Mouse (Mus musculus) hindbrain, embryonic 10.5 days (tissue): ENCODE measurements around the gene Inpp4b. TPM values are rescaled to one million over a fixed set of nuclear protein-coding genes. Genes with fewer than 3 reads are reported as not detected.

Source experiments
- DNase-seq: peaks from one replicate; pipeline ENCODE4 v3.0.0-alpha.2; 2017; ENCODE audit warnings: low spot score
- H3K27ac ChIP-seq: fragments of 300-500 bp; sonication (generic); 2 replicates; pipeline ENCODE4 v1.5.1; 2016; ENCODE audit warnings: mild to moderate bottlenecking, moderate library complexity
- H3K27me3 ChIP-seq: fragments of 300-500 bp; sonication (generic); 2 replicates; pipeline ENCODE4 v1.6.1; 2016; ENCODE audit warnings: mild to moderate bottlenecking; ENCODE audit not compliant: poor library complexity, insufficient read depth, severe bottlenecking
- H3K36me3 ChIP-seq: fragments of 300-500 bp; sonication (generic); 2 replicates; pipeline ENCODE4 v1.6.1; 2016; ENCODE audit warnings: mild to moderate bottlenecking, moderate library complexity
- H3K4me1 ChIP-seq: fragments of 300-500 bp; sonication (generic); replicated peaks from 2 replicates; pipeline ENCODE4 v1.6.1; 2016; ENCODE audit warnings: mild to moderate bottlenecking
- H3K4me3 ChIP-seq: fragments of 300-500 bp; sonication (generic); 2 replicates; pipeline ENCODE4 v1.5.1; 2016; ENCODE audit warnings: mild to moderate bottlenecking, moderate library complexity
- H3K9me3 ChIP-seq: fragments of 300-500 bp; sonication (generic); 2 replicates; pipeline ENCODE4 v1.6.1; 2016; ENCODE audit warnings: mild to moderate bottlenecking, moderate library complexity
- WGBS: fragments of 180-500 bp; shearing (Covaris S2); methylation state at CpG from one replicate; pipeline ENCODE4 v1.1.7; 2016; 5-methylcytosine and 5-hydroxymethylcytosine counted together
- polyA plus RNA-seq: library from polyadenylated mRNA; unstranded; fragments of >200 nt; fragmentation: Nextera tagmentation; extraction: Ambion mirVana; gene quantifications from 2 replicates; pipeline ENCODE4 v1.2.1, GENCODE M21; 2016

Gene Inpp4b
- polyA plus RNA-seq, 1 experiment from 2014 or later: 3.0 TPM

DNA sequence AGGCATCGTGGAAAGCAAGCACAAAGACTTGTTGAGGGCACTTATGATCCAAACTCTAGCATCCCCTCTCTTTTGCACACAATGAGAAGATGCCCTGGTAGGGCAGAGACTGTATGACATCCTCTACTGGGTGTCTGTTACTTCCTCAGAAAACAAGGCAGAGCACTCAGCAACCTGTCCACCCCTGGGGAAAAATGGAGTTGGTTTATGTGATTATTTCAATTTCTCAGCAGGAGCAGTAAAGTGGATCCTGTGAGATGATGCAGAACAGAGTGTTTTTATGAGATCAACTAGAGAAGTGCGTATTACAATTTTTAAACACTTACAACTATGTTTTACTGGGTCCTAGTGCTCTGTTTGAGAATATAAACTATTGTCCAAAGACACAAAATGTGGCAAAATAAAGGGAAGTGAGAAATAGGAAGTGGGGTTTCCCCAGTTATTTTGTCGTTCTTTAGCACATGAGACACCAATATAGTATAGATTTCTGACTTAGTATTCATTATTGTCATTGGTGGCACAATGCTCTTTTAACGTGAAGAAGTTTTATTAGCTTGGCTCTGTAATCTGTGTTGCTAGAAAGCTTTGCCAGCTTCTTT lies 32.6 kb downstream of the Inpp4b start:
- H3K27ac ChIP-seq: no peak overlapping the region
- WGBS: 85% methylated on average over 4 of the region's 4 CpGs

DNA sequence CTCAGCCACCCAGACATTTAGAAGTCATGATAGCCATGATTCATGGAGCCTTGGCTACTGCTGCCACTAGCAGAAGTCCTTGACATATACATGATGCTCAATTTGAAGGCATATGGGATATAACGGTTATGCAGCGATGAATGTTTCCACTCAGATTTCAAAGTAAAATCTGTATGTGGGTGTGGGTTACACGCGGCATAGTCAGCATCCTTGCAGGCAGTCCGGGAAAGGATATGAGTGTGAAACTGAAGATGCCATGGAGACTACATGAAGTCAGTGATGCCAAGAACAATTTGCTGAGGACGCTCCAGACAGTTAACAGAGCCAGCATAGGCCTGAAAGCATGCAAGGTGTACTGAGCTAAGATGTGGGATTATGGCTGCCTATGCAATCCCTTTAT lies 46.6 kb downstream of the Inpp4b start:
- 92% methylated on average over 6 of the region's 6 CpGs for WGBS
- Histone ChIP-seq H3K36me3 (no peaks in the 10 kb centered on the region), H3K4me1 (no peaks in the 10 kb centered on the region), H3K27me3 (no peaks in the 10 kb centered on the region), H3K9me3 (no peaks in the 10 kb centered on the region), H3K4me3 (no peak overlapping the region), H3K27ac (no peak overlapping the region)
- no peak for DNase-seq

More for the DNA sequence above, 32.6 kb downstream of the Inpp4b start:
- Histone ChIP-seq H3K27me3 (no peaks in the 10 kb centered on the region), H3K4me3 (no peak overlapping the region), H3K9me3 (no peaks in the 10 kb centered on the region), H3K4me1 (0 out of 2 replicates have a peak, but pooled peaks cover 4% of the 10 kb centered on the region), H3K36me3 (no peaks in the 10 kb centered on the region)
- DNase-seq: no peak

DNA sequence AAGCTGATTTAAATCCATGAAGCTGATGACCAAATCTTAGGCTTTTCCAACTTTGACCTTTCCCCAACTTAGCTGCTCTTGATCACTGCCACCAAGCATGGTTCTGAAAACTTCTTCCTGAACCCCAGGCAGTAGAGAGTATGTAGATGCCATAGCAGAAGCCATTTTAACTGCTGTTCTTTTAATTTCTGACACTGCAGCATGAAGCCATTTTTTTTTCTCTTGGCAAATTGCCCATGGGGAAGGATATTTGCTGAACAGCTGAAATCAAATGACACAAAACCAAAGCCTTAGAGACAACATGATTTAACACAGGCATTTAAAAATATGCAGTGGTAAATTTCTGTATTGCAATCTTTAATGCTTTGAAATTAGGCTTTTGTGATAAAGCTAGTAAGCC lies 56.7 kb downstream of the Inpp4b start:
- no peaks in the 10 kb centered on the region for H3K4me1 ChIP-seq
- no peaks in the 10 kb centered on the region for H3K9me3 ChIP-seq
- no peak overlapping the region for H3K27ac ChIP-seq
- H3K4me3 ChIP-seq: no peak overlapping the region
- no peaks in the 10 kb centered on the region for H3K36me3 ChIP-seq
- no peaks in the 10 kb centered on the region for H3K27me3 ChIP-seq
- DNase-seq: no peak

DNA sequence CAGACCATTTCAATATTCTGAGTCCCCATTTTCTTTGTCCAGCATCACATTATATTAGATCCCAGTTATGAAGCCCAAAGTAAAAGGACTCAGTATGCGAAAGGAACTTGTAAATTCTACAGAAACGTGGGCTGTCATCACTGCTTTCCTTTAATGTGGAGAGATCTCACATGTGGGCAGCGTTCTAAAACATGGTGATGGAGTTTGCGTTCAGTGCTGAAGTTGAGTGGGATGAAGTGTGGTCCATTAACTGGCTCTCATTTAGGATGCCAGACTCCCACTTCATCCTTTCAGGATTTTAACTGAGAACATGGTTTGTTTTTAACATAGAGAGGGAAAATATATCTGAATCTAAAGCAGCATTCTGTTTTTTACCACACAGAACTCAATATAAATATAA lies 57.1 kb downstream of the Inpp4b start:
- Histone ChIP-seq H3K4me1 (no peaks in the 10 kb centered on the region), H3K4me3 (no peak overlapping the region), H3K36me3 (no peaks in the 10 kb centered on the region), H3K27ac (no peak overlapping the region), H3K9me3 (no peaks in the 10 kb centered on the region), H3K27me3 (no peaks in the 10 kb centered on the region)
- no peak for DNase-seq
- WGBS: 89% methylated on average over 4 of the region's 4 CpGs

DNA sequence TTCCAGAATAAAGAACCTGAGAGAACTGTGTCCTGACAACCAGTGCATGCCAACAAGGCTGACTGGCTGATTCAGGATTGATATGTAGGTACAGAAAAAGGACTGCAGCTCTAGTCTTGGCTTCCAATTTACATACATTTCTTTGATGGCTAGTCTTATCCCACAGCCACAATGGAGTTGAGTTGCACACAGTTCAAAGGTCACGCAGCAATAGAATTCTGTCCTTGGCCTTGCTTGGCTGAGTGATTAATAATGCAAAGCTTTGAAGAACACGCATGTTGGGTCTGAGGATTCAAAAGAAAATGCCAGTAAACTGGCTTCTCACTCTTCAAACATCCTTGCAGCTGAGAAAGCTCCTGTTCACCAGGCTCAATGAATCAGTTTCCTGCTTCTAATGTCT lies 70.4 kb downstream of the Inpp4b start:
- Histone ChIP-seq H3K4me1 (peaks cover 10% of the 10 kb centered on the region), H3K9me3 (no peaks in the 10 kb centered on the region), H3K36me3 (no peaks in the 10 kb centered on the region), H3K27me3 (no peaks in the 10 kb centered on the region), H3K27ac (no peak overlapping the region), H3K4me3 (no peak overlapping the region)
- WGBS: 55% methylated on average over 2 of the region's 2 CpGs
- peak; percentile 36 for DNase-seq

DNA sequence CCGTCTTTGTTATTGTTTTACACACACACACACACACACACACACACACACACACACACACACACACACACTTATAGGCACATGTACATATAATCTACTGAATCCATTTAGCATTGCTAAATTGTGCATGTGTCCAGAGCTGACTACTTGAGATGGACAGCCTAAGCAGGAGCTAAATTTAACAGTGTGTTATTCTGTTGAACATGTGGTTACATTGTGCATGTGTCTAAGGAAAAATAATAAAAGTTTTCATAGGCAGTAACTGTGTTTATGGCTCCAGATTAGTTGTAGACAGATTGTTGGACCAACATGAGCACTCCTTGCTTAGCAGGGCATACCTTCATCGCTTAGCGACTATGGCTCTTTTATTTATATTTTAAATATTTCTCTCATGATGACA lies 101.6 kb downstream of the Inpp4b start:
- 91% methylated on average over 3 of the region's 3 CpGs for WGBS
- H3K9me3 ChIP-seq: no peaks in the 10 kb centered on the region
- H3K4me1 ChIP-seq: no peaks in the 10 kb centered on the region
- H3K4me3 ChIP-seq: no peak overlapping the region
- no peaks in the 10 kb centered on the region for H3K27me3 ChIP-seq
- H3K36me3 ChIP-seq: no peaks in the 10 kb centered on the region
- H3K27ac ChIP-seq: no peak overlapping the region
- DNase-seq: no peak

DNA sequence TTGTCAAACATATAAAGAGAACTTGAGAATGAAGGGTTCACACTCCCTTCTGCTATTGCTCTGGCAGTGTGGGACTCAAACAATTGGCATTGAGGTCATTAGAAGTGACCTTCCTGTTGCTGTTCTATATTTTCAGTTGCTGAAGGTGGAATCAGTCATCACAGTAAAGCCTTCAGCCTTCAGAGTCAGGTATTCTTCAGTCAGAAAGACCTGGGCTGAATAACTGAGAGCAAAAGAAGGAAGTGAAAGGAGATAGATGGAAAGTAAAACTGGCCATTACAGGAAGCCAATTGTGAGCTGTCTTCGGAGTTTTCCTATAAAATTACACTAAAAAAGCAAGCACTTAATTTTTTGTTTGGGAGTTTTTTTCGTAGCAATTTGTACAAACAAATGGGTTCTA lies 107.4 kb downstream of the Inpp4b start:
- Histone ChIP-seq H3K9me3 (no peaks in the 10 kb centered on the region), H3K27ac (no peak overlapping the region), H3K36me3 (no peaks in the 10 kb centered on the region), H3K4me3 (no peak overlapping the region), H3K27me3 (no peaks in the 10 kb centered on the region), H3K4me1 (peaks cover 4% of the 10 kb centered on the region; the same call in 1 of the 2 replicates)
- WGBS: 80% methylated on average over 2 of the region's 2 CpGs
- DNase-seq: no peak

DNA sequence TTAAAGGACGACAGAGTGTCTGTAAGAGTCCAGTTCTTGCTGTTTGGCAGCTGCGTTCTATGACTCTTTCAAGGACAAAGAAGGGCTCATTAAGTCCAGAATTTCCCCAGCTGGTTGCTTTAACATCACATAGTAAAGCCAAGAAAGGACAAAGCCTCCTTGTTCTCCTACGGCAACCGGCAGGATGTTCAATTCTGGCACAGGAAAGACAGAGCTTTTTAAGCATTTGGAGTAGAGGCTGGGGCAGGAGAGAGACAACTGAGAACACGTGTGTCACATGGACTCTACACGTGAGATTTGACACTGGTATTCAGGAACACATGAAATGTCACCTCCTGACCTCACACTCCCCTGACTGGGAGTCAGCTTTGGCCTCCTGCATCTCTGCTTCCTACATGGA lies 109.7 kb downstream of the Inpp4b start:
- H3K27me3 ChIP-seq: no peaks in the 10 kb centered on the region
- H3K4me1 ChIP-seq: peaks cover 4% of the 10 kb centered on the region; the same call in 1 of the 2 replicates
- H3K27ac ChIP-seq: no peak overlapping the region
- no peaks in the 10 kb centered on the region for H3K9me3 ChIP-seq
- H3K36me3 ChIP-seq: no peaks in the 10 kb centered on the region
- WGBS: 40% methylated on average over 6 of the region's 6 CpGs
- DNase-seq: peak; percentile 24
- H3K4me3 ChIP-seq: no peak overlapping the region

DNA sequence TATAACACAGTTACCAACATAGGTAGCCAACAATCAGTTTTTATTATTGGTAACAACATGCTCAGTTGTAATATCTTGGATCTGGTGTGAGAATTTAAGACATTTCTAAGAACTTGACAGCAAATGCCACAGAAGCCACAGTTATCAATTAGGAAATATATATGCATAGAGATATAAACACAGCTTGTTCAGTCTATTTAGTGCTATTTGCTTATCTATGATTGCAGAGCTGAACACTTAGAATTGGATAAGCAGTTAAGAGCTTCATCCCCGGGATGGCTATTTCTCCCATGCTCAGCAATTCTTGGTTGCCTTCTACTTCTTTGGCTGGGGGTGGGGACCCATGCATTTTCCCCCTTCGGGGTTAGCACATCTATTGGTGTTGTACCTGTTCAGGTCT lies 112.5 kb downstream of the Inpp4b start:
- no peaks in the 10 kb centered on the region for H3K27me3 ChIP-seq
- H3K27ac ChIP-seq: no peak overlapping the region
- DNase-seq: no peak
- no peak overlapping the region for H3K4me3 ChIP-seq
- WGBS: 85% methylated on average over 2 of the region's 2 CpGs
- no peaks in the 10 kb centered on the region for H3K9me3 ChIP-seq
- peaks cover 4% of the 10 kb centered on the region; the same call in 1 of the 2 replicates for H3K4me1 ChIP-seq
- H3K36me3 ChIP-seq: no peaks in the 10 kb centered on the region

DNA sequence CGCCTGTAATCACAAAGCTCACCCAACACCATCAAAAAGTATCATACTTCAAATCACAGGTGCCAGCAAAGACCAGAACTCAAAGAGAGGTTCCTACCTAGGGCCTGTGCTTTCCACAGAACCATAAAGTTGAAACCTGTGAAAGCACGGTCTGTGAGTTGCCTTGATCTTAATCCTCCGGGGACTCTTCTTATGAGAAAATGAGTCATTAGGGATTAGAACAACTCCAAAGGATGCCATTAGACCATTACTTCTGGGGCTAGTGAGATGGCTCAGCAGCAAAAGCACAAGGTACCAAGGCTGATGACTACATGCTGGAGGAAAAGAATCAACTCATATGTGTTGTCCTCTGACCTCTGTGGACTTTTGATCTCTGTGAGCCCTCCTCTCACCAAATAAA lies 121.4 kb downstream of the Inpp4b start:
- H3K36me3 ChIP-seq: no peaks in the 10 kb centered on the region
- 88% methylated on average over 3 of the region's 3 CpGs for WGBS
- no peaks in the 10 kb centered on the region for H3K4me1 ChIP-seq
- no peak for DNase-seq
- H3K27me3 ChIP-seq: no peaks in the 10 kb centered on the region
- no peak overlapping the region for H3K4me3 ChIP-seq
- H3K27ac ChIP-seq: no peak overlapping the region
- H3K9me3 ChIP-seq: no peaks in the 10 kb centered on the region

DNA sequence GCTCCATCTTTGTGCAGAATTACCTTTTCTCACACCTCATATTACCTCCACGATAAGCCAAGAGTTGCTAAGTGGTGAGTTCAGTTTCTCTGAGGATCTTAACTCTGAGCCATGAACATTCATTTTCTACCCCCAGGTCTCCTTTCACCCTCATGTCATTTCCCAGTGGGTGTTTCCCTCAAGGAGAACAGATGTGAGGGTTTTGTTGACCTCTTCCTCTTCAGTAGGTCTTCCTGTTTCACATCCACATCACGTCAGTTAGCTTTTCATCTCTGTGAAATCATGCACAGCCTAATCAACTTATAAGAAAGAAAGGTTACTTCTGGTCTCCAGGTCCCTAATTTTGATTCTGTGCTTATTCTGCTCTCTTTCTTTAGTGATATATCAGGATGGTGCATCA lies 124.4 kb downstream of the Inpp4b start:
- Histone ChIP-seq H3K4me3 (no peak overlapping the region), H3K36me3 (no peaks in the 10 kb centered on the region), H3K4me1 (no peaks in the 10 kb centered on the region), H3K9me3 (no peaks in the 10 kb centered on the region), H3K27me3 (no peaks in the 10 kb centered on the region), H3K27ac (no peak overlapping the region)
- 70% methylated on average over 2 of the region's 2 CpGs for WGBS
- DNase-seq: no peak

DNA sequence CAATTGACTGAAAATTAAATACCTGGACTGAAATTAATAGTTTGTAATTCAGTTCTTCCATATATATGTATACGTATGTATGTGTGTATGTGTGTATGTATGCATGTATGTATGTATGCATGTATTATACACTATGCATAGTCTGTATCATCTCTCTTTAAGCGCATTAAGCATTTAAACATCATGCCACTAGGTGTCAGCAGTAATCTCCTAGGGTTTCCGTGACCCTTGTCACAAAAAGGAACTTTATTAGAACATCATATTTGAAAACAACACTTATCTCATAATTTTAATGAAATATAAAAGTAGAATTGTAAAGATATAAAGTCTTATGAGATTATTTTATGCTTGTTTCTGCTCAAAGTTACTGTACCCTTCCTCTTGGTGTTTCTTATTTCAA lies 136.3 kb downstream of the Inpp4b start:
- WGBS: 36% methylated on average over 3 of the region's 3 CpGs
- no peak overlapping the region for H3K27ac ChIP-seq
- DNase-seq: no peak
- no peaks in the 10 kb centered on the region for H3K9me3 ChIP-seq
- no peaks in the 10 kb centered on the region for H3K36me3 ChIP-seq
- H3K4me1 ChIP-seq: no peaks in the 10 kb centered on the region
- no peak overlapping the region for H3K4me3 ChIP-seq
- H3K27me3 ChIP-seq: no peaks in the 10 kb centered on the region

DNA sequence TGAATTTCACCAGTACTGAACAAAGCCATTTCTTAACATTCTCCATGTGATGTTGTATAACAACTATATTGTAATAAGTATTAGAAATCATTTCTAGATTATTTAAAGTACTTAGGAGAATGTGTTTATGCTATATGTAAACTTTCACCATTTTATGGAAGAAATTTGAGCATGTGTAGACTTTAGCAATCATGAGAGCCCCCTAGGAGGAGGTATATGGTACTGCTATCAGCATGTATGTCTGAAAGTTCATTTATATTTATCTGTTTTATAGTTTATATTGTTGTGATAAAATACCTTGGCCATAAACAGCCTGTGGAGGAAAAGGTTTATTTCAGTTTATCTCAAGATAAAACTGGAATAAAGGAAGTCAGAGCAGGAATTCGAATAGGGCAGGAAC lies 141.5 kb downstream of the Inpp4b start:
- Histone ChIP-seq H3K9me3 (no peaks in the 10 kb centered on the region), H3K4me3 (no peak overlapping the region), H3K27me3 (no peaks in the 10 kb centered on the region), H3K27ac (no peak overlapping the region), H3K4me1 (no peaks in the 10 kb centered on the region), H3K36me3 (no peaks in the 10 kb centered on the region)
- 80% methylated on average over 1 of the region's 1 CpGs for WGBS
- no peak for DNase-seq

DNA sequence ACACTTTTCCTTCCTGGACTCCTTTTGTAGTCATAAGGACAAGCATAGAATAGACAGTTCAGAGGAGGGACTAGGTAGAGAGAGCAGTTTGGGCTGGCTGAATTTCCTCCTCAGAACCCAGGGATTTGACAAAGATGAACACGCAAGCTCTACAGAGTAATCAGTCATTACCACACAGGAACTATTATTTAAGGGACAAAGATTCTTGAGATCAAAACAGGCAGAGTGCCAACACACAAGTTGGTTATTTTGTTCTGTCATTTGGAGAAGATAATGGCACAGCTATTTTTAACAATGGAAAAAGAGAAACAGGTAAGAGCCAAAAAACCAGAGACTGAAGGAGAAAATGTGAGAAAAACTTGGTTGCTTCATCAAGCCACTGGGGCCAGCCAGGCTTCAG lies 143.3 kb downstream of the Inpp4b start:
- H3K4me1 ChIP-seq: no peaks in the 10 kb centered on the region
- H3K4me3 ChIP-seq: no peak overlapping the region
- H3K27me3 ChIP-seq: no peaks in the 10 kb centered on the region
- H3K27ac ChIP-seq: no peak overlapping the region
- WGBS: 93% methylated on average over 1 of the region's 1 CpGs
- H3K9me3 ChIP-seq: no peaks in the 10 kb centered on the region
- no peaks in the 10 kb centered on the region for H3K36me3 ChIP-seq
- no peak for DNase-seq
